Mouse (Mus musculus) ES-E14 (cell line): ENCODE data around the gene Zgpat. TPM values are rescaled to one million over a fixed set of nuclear protein-coding genes. Genes with fewer than 3 reads are reported as not detected.

ENCODE experiments used
- DNase-seq: peaks from one replicate; pipeline ENCODE4 v3.0.0-alpha.2; 2013; ENCODE audit warnings: low read depth, low spot score
- H3K27ac ChIP-seq: 2 replicates; pipeline ENCODE4 v1.5.1; 2012; ENCODE audit warnings: low read depth, mild to moderate bottlenecking, low read length, moderate library complexity, mixed read lengths; ENCODE audit not compliant: poor library complexity, insufficient read depth, severe bottlenecking
- H3K36me3 ChIP-seq: 2 replicates; pipeline ENCODE4 v1.6.1; 2012; ENCODE audit warnings: mild to moderate bottlenecking, low read length, moderate library complexity, mixed read lengths; ENCODE audit not compliant: control insufficient read depth, poor library complexity, insufficient read depth, severe bottlenecking
- H3K4me1 ChIP-seq, 2 experiments: fragments of 150-350 bp in 1 of 2; sonication (generic) in 1 of 2; 2 replicates each; pipeline ENCODE4 v1.6.1; 2012; ENCODE audit warnings: low read length in 2 of 2, mild to moderate bottlenecking in 1 of 2, mixed read lengths in 1 of 2; ENCODE audit not compliant: control insufficient read depth in 2 of 2, insufficient read depth in 2 of 2, poor library complexity in 1 of 2
- H3K4me3 ChIP-seq, 2 experiments: fragments of 150-350 bp in 1 of 2; sonication (generic) in 1 of 2; 2 replicates each; pipeline ENCODE4 v1.5.1; 2012; ENCODE audit warnings: low read length in 2 of 2, low read depth in 1 of 2, mild to moderate bottlenecking in 1 of 2, mixed read lengths in 1 of 2; ENCODE audit not compliant: insufficient read depth in 1 of 2, poor library complexity in 1 of 2, severe bottlenecking in 1 of 2
- H3K9ac ChIP-seq: 2 replicates; pipeline ENCODE4 v1.6.1; 2012; ENCODE audit warnings: low read depth, mild to moderate bottlenecking, low read length, mixed read lengths; ENCODE audit not compliant: poor library complexity, insufficient read depth, severe bottlenecking
- H3K9me3 ChIP-seq: fragments of 150-350 bp; sonication (generic); 2 replicates; pipeline ENCODE4 v1.6.1; 2012; ENCODE audit warnings: low read depth, mild to moderate bottlenecking, low read length; ENCODE audit not compliant: control insufficient read depth, insufficient read depth
- CHD2 ChIP-seq: IDR thresholded peaks from 2 replicates; pipeline ENCODE4 v1.6.1; 2014; ENCODE audit warnings: mild to moderate bottlenecking, low read depth, low read length, inconsistent platforms
- HCFC1 ChIP-seq: IDR thresholded peaks from 2 replicates; pipeline ENCODE4 v1.6.1; 2012; ENCODE audit warnings: low read length, inconsistent platforms, borderline replicate concordance; ENCODE audit not compliant: insufficient read depth
- MAFK ChIP-seq: IDR thresholded peaks from 2 replicates; pipeline ENCODE4 v1.6.1; 2014; ENCODE audit warnings: mild to moderate bottlenecking, low read depth, low read length, inconsistent platforms; ENCODE audit not compliant: insufficient read depth
- ZC3H11A ChIP-seq: IDR thresholded peaks from 2 replicates; pipeline ENCODE4 v1.6.1; 2012; ENCODE audit warnings: low read depth, mild to moderate bottlenecking, inconsistent platforms, low read length, borderline replicate concordance
- ZNF384 ChIP-seq: IDR thresholded peaks from 2 replicates; pipeline ENCODE4 v1.6.1; 2012; ENCODE audit warnings: low read depth, low read length, inconsistent platforms
- in situ Hi-C, 2 experiments: fragments of 600-800 bp; cut with MboI; formaldehyde crosslinking; loops; one replicate each; pipeline ENCODE4 v1.15.1; 2025; ENCODE audit warnings: low sequenced_read_pairs in 2 of 2, inconsistent platforms in 1 of 2; ENCODE audit not compliant: unreplicated experiment in 2 of 2
- total RNA-seq: library from RNA; depleted of rRNA; stranded (reverse); fragments of 300-350 nt; gene quantifications from 2 replicates; pipeline ENCODE4 v1.2.3, GENCODE M21; 2012; rRNA removed

The Zgpat gene
- total RNA-seq: 43.5 and 61.3 TPM in 2 replicates

DNA sequence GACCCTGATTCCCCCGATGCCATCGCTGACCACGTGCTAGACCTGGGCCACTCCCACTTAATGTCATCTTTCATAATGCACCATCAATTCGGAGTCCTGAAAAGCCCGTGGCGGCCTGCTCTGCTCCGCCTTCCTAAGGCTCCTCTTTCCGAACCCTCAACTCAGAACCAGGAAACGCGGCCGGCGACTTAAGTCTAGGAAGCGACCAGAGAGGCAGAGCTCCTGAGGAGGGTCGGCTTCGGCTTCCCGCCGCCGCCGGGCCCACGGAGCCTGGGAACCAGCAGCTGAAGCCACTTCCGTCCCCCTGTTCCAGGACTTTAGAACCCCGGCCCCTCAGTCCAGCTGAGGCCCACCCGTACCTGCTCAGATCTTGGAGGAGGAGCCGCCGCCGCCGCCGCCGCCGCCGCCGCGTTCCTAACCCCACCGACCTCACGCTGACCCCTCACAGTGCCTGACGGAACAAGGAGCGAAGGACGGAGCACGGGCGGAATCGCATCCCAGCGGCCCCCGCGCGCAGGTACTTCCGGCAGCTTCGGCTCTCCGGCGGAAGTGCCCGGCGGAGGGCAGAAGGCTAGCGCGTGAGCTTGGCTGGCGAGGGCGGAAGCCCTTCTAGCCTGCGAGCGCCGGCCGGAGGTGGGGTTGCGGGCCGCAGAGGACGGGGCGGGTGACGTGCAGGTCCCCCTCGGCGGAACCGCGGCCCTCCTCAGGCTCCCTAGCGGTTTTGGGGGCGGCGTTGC lies at the start of gene Zgpat, which contains the start of gene Arfrp1:
TSS of gene Zgpat (plus strand) at position 69 of the 737 bp plus-strand sequence.
TSS of gene Arfrp1 (minus strand) at position 545 of the 737 bp plus-strand sequence.
- Histone ChIP-seq H3K9ac (peak within 1 kb of the TSS; percentile 96), H3K4me3 (peak within 1 kb of the TSS; percentile 91 to 98), H3K27ac (peak within 1 kb of the TSS; percentile 65), H3K36me3 (peaks cover 11% of the 10 kb centered on the region), H3K4me1 (peaks cover 4% of the 10 kb centered on the region in 2 experiments; a peak in 1 of 4 replicates), H3K9me3 (no peaks in the 10 kb centered on the region)
- TF ChIP-seq ZNF384 (no peak), ZC3H11A (no peak), MAFK (no peak), HCFC1 (peak; percentile 79)
- DNase-seq: peak; percentile 70
- in situ Hi-C loops: no loop called here

DNA sequence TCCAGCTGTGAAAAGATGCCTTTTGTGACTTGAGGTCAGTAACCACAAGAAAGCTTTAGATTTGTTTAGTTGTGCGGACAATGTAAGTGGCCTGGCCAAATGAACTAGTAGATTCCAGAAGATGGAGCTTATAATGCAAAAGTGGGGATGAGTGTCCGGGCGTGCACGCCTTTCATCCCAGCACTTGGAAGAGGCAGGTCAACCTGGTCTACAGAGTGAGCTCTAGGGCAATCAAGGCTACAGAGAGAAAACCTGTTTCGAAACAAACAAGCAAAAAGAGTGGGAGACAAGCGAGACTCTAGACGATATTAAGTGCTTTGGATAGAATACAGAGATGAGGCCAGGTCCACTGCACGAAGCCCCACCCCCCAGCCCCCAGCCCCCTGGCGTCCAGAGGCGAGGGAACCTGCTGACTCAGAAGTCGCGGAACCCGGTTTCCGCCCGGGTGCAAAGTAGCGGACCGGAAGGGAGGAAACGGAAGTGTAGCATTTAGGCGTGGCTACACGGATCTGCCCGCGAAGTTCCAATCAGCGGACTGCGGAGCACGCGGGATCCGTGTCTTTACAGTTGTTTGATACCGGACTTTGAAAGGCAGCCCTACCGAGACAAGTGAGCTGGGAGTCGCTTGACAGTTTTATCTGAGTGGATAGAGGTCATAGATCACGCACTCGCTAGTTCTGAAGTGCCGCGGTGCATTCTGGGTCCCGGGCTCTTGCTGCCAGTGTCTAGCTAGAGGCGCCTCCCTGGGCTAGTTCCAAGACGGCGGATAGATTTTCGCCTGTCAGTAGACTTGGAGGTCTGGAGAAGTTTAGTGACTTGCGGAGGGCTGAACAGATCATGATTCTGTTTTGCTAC lies 45.3 kb upstream of the Zgpat start, which contains the start of gene Rtel1:
TSS of gene Rtel1 (plus strand) at position 492 of the 855 bp plus-strand sequence.
- no peak for TF ChIP-seq ZC3H11A
- no peak for TF ChIP-seq ZNF384
- TF ChIP-seq CHD2: 0 out of 2 replicates have a peak, but pooled peaks have one; percentile 32
- peak; percentile 80 for TF ChIP-seq HCFC1
- TF ChIP-seq MAFK: peak; percentile 97
- DNase-seq: peak; percentile 82
- in situ Hi-C loops: no loop called here
- Histone ChIP-seq H3K4me3 (peak within 1 kb of the TSS; percentile 99 to 100), H3K9me3 (no peaks in the 10 kb centered on the region), H3K36me3 (peaks cover 23% of the 10 kb centered on the region), H3K9ac (peak within 1 kb of the TSS; percentile 99), H3K27ac (peak within 1 kb of the TSS; percentile 94), H3K4me1 (peaks cover 4 to 17% of the 10 kb centered on the region in 2 experiments; a peak in 2 of 4 replicates)

DNA sequence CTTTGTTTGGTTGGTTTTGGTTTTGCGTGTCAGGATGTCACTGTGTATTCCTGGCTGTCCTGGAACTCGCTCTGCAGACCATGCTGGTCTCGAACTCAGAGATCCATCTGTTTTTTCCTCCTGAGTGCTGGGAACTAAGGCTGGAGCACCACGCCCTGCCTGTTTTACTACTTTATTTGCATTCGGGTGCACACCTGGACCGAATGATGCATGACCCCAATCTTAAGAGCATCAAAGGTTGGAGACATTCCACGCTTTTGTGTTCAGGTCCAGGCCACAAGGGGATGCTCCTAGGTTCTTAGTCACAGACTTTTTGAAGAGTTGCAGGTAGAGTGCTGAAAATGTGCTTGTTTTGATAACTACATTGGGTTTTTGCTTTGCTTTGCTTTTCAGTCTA lies 44.6 kb upstream of the Zgpat start:
- Histone ChIP-seq H3K9ac (peak overlapping the region; percentile 99), H3K36me3 (peaks cover 29% of the 10 kb centered on the region), H3K4me3 (peak overlapping the region; percentile 99 to 100), H3K9me3 (no peaks in the 10 kb centered on the region), H3K4me1 (peaks cover 4 to 19% of the 10 kb centered on the region in 2 experiments; a peak in 2 of 4 replicates), H3K27ac (peak overlapping the region; percentile 94)
- in situ Hi-C loops: no loop called here
- DNase-seq: no peak
- TF ChIP-seq ZC3H11A: no peak
- TF ChIP-seq MAFK: no peak
- no peak for TF ChIP-seq ZNF384
- TF ChIP-seq CHD2: no peak
- TF ChIP-seq HCFC1: no peak

DNA sequence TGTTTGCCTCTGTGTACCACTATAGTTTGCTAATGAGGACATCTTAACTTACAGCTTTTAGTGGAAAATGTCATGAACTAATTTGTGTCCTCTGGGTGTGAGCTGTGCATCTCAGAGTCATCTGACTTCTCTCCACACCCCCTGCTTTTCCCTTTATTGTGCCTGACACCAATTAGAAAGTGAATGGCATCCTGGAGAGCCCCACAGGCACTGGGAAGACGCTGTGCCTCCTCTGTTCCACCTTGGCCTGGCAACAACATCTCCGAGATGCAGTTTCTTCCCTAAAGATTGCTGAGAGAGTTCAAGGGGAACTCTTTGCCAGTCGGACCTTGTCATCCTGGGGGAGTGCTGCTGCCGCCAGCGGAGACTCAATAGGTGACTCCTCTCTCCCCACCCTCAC lies 42.6 kb upstream of the Zgpat start:
- DNase-seq: no peak
- no peak overlapping the region for H3K9ac ChIP-seq
- H3K36me3 ChIP-seq: peaks cover 43% of the 10 kb centered on the region
- no peaks in the 10 kb centered on the region for H3K9me3 ChIP-seq
- peak overlapping the region; percentile 64 for H3K27ac ChIP-seq
- peaks cover 4 to 19% of the 10 kb centered on the region in 2 experiments; a peak in 2 of 4 replicates for H3K4me1 ChIP-seq
- in situ Hi-C loops: no loop called here
- peak overlapping the region in 1 of 2 experiments; percentile 42; a peak in 2 of 4 replicates for H3K4me3 ChIP-seq
- TF ChIP-seq ZC3H11A: no peak
- no peak for TF ChIP-seq HCFC1
- no peak for TF ChIP-seq ZNF384
- TF ChIP-seq MAFK: no peak
- TF ChIP-seq CHD2: no peak
